Mouse (Mus musculus): ENCODE measurements around the gene Fance.

DNA sequence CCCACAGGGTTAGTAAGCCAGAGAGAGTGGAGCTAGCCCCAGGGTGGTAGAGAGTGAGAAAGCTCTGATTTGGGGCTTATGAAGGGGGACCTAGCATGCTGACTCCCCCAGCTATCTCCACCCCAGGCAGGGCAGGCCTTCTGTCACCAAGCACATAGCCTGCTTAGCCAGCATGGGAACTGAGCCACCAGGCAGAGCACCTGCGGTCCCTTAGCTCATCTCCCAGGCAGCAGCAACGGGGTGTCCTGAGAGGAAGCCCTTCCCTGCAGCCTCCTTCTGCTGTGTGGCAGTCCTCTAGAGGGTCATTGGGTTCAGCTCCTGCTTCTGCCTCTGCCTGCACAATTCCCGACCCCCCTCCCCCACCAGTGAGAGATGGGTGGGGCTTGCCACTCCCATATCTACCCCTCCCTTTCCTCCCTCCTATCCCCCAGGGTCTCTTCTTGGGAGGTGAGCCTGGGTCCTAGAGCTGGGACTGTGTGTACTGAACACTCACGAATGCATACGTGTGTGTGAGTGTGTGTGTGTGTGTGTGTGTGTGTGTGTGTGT is 32.4 kb upstream of the Fance start:
- no peak for TF ChIP-seq CTCF (IDR thresholded peaks at IDR 0.05; ENCODE audit: extremely low read depth, insufficient read depth, low read length)
- no peak for TF ChIP-seq POLR2A (IDR thresholded peaks at IDR 0.05; ENCODE audit: extremely low read depth, insufficient read depth, low read length)
